Mouse (Mus musculus) MEL (cell line): ENCODE measurements at regions not wholly inside any gene's neighbourhood (a gene's known extent, or its start where the extent isn't known, plus 50 kb on each side); places are given as distances from the start of the nearest gene placed in this dataset.

Experiments used
- CHD1 ChIP-seq: IDR thresholded peaks from 2 replicates; pipeline ENCODE4 v1.6.1; 2012; ENCODE audit warnings: low read depth, mild to moderate bottlenecking, inconsistent platforms, low read length, improper control_type of control experiment
- CTCF ChIP-seq, 3 experiments: IDR thresholded peaks in 2 of 3; conservative IDR thresholded peaks in 1 of 3; 2 replicates each; pipeline ENCODE4 v1.5.1; 2011 to 2012; ENCODE audit warnings: low read length in 3 of 3, low read depth in 2 of 3, mild to moderate bottlenecking in 2 of 3, improper control_type of control experiment in 1 of 3, inconsistent platforms in 1 of 3, mixed read lengths in 1 of 3, moderate library complexity in 1 of 3; ENCODE audit not compliant: control insufficient read depth in 1 of 3, insufficient read depth in 1 of 3, poor library complexity in 1 of 3, severe bottlenecking in 1 of 3
- KAT2A ChIP-seq: conservative IDR thresholded peaks from 2 replicates; pipeline ENCODE4 v1.6.1; 2012; ENCODE audit warnings: low read depth, low read length, improper control_type of control experiment, inconsistent platforms
- MXI1 ChIP-seq: IDR thresholded peaks from 2 replicates; pipeline ENCODE4 v1.6.1; 2011; ENCODE audit warnings: mild to moderate bottlenecking, low read depth, low read length, improper control_type of control experiment
- TBP ChIP-seq: IDR thresholded peaks from 2 replicates; pipeline ENCODE4 v1.8.0; 2011; ENCODE audit warnings: low read depth, low read length, improper control_type of control experiment
- ZC3H11A ChIP-seq: IDR thresholded peaks from 2 replicates; pipeline ENCODE4 v1.6.1; 2012; ENCODE audit warnings: low read depth, mild to moderate bottlenecking, inconsistent platforms, low read length, improper control_type of control experiment

DNA sequence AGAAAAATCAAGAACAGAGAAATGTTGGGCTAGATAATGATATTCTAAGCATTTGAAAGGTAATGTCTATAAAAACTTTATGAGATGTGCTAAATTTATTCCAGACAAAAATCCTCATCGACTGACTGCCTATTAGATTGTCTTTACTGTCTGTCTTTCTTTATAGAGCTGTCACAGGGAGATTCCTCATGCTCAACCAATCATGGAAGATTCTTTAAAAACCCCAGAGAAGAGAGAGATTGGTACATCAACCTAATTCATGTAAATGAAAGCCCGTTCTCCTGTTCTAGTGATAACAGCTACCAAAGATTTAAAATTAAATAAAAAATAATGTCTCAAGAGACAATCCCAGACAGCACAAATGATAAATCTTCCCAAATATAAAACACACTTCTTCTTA lies 349.5 kb downstream of the Meis1 start:
- TF ChIP-seq CHD1 (no peak), TBP (no peak), CTCF (IDR thresholded peaks at IDR 0.05 in 2 of 3, conservative IDR thresholded peaks at IDR 0.05 in 1 of 3; ENCODE audit: control insufficient read depth in 1 of 3, insufficient read depth in 1 of 3, low read depth in 2 of 3, low read length in 3 of 3, poor library complexity in 1 of 3, severe bottlenecking in 1 of 3) (no peak), KAT2A (no peak), ZC3H11A (no peak), MXI1 (no peak)
